Mouse (Mus musculus): ENCODE data around the gene Anapc7. TPM values are rescaled to one million over a fixed set of nuclear protein-coding genes. Genes with fewer than 3 reads are reported as not detected.
A peak's percentile ranks its signal among the peaks of the same experiment; 100 is the strongest.

Anapc7 gene
- polyA plus RNA-seq, 1 experiment, result 17.8 TPM

- 96% methylated on average over 8 of the region's 8 CpGs for WGBS
- Histone ChIP-seq H3K4me3 (replicated peaks; ENCODE audit: control insufficient read depth, low read depth, low read length) (no peak overlapping the region), H3K4me1 (ENCODE audit: control insufficient read depth, insufficient read depth, low read length) (no peaks in the 10 kb centered on the region), H3K27ac (ENCODE audit: control insufficient read depth, insufficient read depth, low read depth, low read length, poor library complexity) (no peak overlapping the region)
- TF ChIP-seq CTCF (IDR thresholded peaks at IDR 0.05; ENCODE audit: control insufficient read depth, insufficient read depth, low read length) (no peak), POLR2A (IDR thresholded peaks at IDR 0.05; ENCODE audit: borderline replicate concordance, control insufficient read depth, low read depth, low read length) (no peak)
Observed at GRCm38 (mm10) chr5:122431221-122431620, 9.7 kb downstream of the Anapc7 start.

GRCm38 (mm10) chr5:122434541-122434940 is 13.0 kb downstream of the Anapc7 start:
- H3K4me3 ChIP-seq (replicated peaks; ENCODE audit: control insufficient read depth, low read depth, low read length), result no peak overlapping the region

GRCm38 (mm10) chr5:122439400-122440094 is 18.1 kb downstream of the Anapc7 start:
- TF ChIP-seq POLR2A (IDR thresholded peaks at IDR 0.05; ENCODE audit: borderline replicate concordance, control insufficient read depth, low read depth, low read length) (no peak), CTCF (IDR thresholded peaks at IDR 0.05; ENCODE audit: control insufficient read depth, insufficient read depth, low read length) (no peak)
- H3K4me3 ChIP-seq (replicated peaks; ENCODE audit: control insufficient read depth, low read depth, low read length), result no peak overlapping the region
- H3K27ac ChIP-seq (ENCODE audit: control insufficient read depth, insufficient read depth, low read depth, low read length, poor library complexity), result no peak overlapping the region
- 93% methylated on average over 19 of the region's 19 CpGs for WGBS
- no peaks in the 10 kb centered on the region for H3K4me1 ChIP-seq (ENCODE audit: control insufficient read depth, insufficient read depth, low read length)

More at GRCm38 (mm10) chr5:122434541-122434940, 13.0 kb downstream of the Anapc7 start:
- Histone ChIP-seq H3K4me1 (ENCODE audit: control insufficient read depth, insufficient read depth, low read length) (no peaks in the 10 kb centered on the region), H3K27ac (ENCODE audit: control insufficient read depth, insufficient read depth, low read depth, low read length, poor library complexity) (no peak overlapping the region)
- WGBS, result 80% methylated on average over 4 of the region's 4 CpGs
- no peak for TF ChIP-seq POLR2A (IDR thresholded peaks at IDR 0.05; ENCODE audit: borderline replicate concordance, control insufficient read depth, low read depth, low read length)
- peak; percentile 20; the same call in 1 of the 2 replicates for TF ChIP-seq CTCF (IDR thresholded peaks at IDR 0.05; ENCODE audit: control insufficient read depth, insufficient read depth, low read length)

GRCm38 (mm10) chr5:122440095-122440630 is 18.7 kb downstream of the Anapc7 start:
- Histone ChIP-seq H3K27ac (ENCODE audit: control insufficient read depth, insufficient read depth, low read depth, low read length, poor library complexity) (no peak overlapping the region), H3K4me3 (replicated peaks; ENCODE audit: control insufficient read depth, low read depth, low read length) (no peak overlapping the region), H3K4me1 (ENCODE audit: control insufficient read depth, insufficient read depth, low read length) (no peaks in the 10 kb centered on the region)
- TF ChIP-seq CTCF (IDR thresholded peaks at IDR 0.05; ENCODE audit: control insufficient read depth, insufficient read depth, low read length), result no peak
- TF ChIP-seq POLR2A (IDR thresholded peaks at IDR 0.05; ENCODE audit: borderline replicate concordance, control insufficient read depth, low read depth, low read length), result no peak
- 92% methylated on average over 12 of the region's 12 CpGs for WGBS

DNA sequence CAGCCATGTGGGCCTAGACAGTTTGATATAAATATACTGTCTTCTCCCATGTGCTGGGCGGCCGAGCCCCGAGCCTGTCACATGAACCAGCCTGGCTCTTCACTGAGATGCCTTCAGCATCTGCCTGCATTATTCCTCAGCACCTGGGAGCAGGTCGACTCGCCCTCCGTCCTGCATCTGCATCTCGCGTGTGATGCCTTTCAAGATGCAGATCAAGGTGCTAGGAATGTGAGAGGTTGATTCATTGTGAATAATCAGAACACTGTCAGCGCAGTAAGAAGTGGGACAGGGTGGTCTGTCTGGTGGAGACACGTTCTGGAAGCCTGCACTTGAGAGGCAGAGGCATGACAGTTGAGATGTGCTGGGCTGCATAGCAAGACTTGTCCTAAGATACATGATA is 23.0 kb downstream of the Anapc7 start:
- H3K27ac ChIP-seq (ENCODE audit: control insufficient read depth, insufficient read depth, low read depth, low read length, poor library complexity), result no peak overlapping the region
- TF ChIP-seq POLR2A (IDR thresholded peaks at IDR 0.05; ENCODE audit: borderline replicate concordance, control insufficient read depth, low read depth, low read length) (no peak), CTCF (IDR thresholded peaks at IDR 0.05; ENCODE audit: control insufficient read depth, insufficient read depth, low read length) (no peak)
- 95% methylated on average over 10 of the region's 10 CpGs for WGBS
- H3K4me3 ChIP-seq (replicated peaks; ENCODE audit: control insufficient read depth, low read depth, low read length), result no peak overlapping the region
- H3K4me1 ChIP-seq (ENCODE audit: control insufficient read depth, insufficient read depth, low read length), result no peaks in the 10 kb centered on the region

DNA sequence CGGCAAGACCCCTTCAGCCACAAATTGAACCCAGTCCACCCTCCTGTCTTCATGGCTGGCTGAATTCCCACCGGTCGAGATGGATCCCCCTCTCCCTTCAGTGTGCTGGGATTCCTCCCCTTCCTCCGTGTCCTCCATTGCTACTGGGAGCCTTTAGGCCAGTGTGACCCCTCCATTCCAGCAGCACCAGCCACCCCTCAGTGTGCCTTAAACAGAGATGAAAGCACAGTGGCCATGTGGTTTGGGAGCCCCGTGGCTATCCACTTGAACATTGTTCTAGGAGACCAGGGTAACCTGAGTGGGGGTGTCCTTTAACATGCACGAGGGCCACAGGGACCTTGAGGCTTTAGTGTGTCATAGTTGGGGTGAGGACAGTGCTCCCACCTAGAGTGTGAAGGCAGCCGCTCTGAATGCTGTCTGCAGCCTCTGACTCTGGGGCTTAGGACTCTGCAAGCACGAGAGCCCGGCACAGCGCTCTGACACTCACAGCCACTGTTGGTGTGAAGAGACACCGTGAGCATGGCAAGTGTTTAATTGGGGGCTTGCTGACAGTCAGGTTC is 23.6 kb downstream of the Anapc7 start:
- Histone ChIP-seq H3K4me1 (ENCODE audit: control insufficient read depth, insufficient read depth, low read length) (no peaks in the 10 kb centered on the region), H3K27ac (ENCODE audit: control insufficient read depth, insufficient read depth, low read depth, low read length, poor library complexity) (no peak overlapping the region), H3K4me3 (replicated peaks; ENCODE audit: control insufficient read depth, low read depth, low read length) (no peak overlapping the region)
- TF ChIP-seq CTCF (IDR thresholded peaks at IDR 0.05; ENCODE audit: control insufficient read depth, insufficient read depth, low read length) (no peak), POLR2A (IDR thresholded peaks at IDR 0.05; ENCODE audit: borderline replicate concordance, control insufficient read depth, low read depth, low read length) (no peak)
- WGBS, result 86% methylated on average over 11 of the region's 11 CpGs

- WGBS, result 93% methylated on average over 8 of the region's 8 CpGs
- no peak for TF ChIP-seq POLR2A (IDR thresholded peaks at IDR 0.05; ENCODE audit: borderline replicate concordance, control insufficient read depth, low read depth, low read length)
- no peak for TF ChIP-seq CTCF (IDR thresholded peaks at IDR 0.05; ENCODE audit: control insufficient read depth, insufficient read depth, low read length)
- no peaks in the 10 kb centered on the region for H3K4me1 ChIP-seq (ENCODE audit: control insufficient read depth, insufficient read depth, low read length)
- H3K27ac ChIP-seq (ENCODE audit: control insufficient read depth, insufficient read depth, low read depth, low read length, poor library complexity), result no peak overlapping the region
- no peak overlapping the region for H3K4me3 ChIP-seq (replicated peaks; ENCODE audit: control insufficient read depth, low read depth, low read length)
Observed at GRCm38 (mm10) chr5:122447857-122448256, 26.4 kb downstream of the Anapc7 start.

GRCm38 (mm10) chr5:122448869-122449268 is 27.4 kb downstream of the Anapc7 start:
- no peak overlapping the region for H3K27ac ChIP-seq (ENCODE audit: control insufficient read depth, insufficient read depth, low read depth, low read length, poor library complexity)
- 86% methylated on average over 5 of the region's 5 CpGs for WGBS
- no peaks in the 10 kb centered on the region for H3K4me1 ChIP-seq (ENCODE audit: control insufficient read depth, insufficient read depth, low read length)

More at GRCm38 (mm10) chr5:122448869-122449268, 27.4 kb downstream of the Anapc7 start:
- no peak for TF ChIP-seq POLR2A (IDR thresholded peaks at IDR 0.05; ENCODE audit: borderline replicate concordance, control insufficient read depth, low read depth, low read length)
- no peak for TF ChIP-seq CTCF (IDR thresholded peaks at IDR 0.05; ENCODE audit: control insufficient read depth, insufficient read depth, low read length)
- H3K4me3 ChIP-seq (replicated peaks; ENCODE audit: control insufficient read depth, low read depth, low read length), result no peak overlapping the region

All from bone marrow, adult 2 months (tissue).